15 mouse cellular contexts compared by ENCODE assay signal in genomic region chr13:55371007-55371681, GRCm38 (mm10). TPM values are rescaled to one million over a fixed set of nuclear protein-coding genes. Genes with fewer than 3 reads are reported as not detected.
DNase-seq lines count a peak whose midpoint lies in the region; ATAC-seq and TF ChIP-seq lines count a peak whose summit lies in the region.
"Had no signal": no experiment of that assay in that cellular context is flagged by ENCODE, and none has a peak within 500 bp of the region (broad histone marks: within the 10 kb centered on the region; RNA-seq: fewer than 3 reads in every experiment).

No protein-coding gene starts in this region.

- TF ChIP-seq CTCF in thymus, adult 2 months (IDR thresholded peaks at IDR 0.05; ENCODE audit: borderline replicate concordance, control insufficient read depth, extremely low read depth, insufficient read depth, low read length, poor library complexity) = no peak

- H3K9ac ChIP-seq in hindbrain, embryonic 11.5 days (ENCODE audit: low read depth, low read length) = no peak overlapping the region
- H3K9ac ChIP-seq: neural tube, embryonic 12.5 days had no signal

- no peaks in the 10 kb centered on the region for H3K9me3 ChIP-seq in hindbrain, embryonic 10.5 days
- H3K9me3 ChIP-seq in hindbrain, embryonic 11.5 days (ENCODE audit: control insufficient read depth, low read length) = no peaks in the 10 kb centered on the region
- H3K9me3 ChIP-seq: forebrain, embryonic 10.5 days; megakaryocyte, embryonic 14.5 days; neural tube, embryonic 12.5 days had no signal

- ATAC-seq in hindbrain, embryonic 11.5 days (ENCODE audit: low FRiP score) = no peak
- no peak for ATAC-seq in monocyte, adult 5-6 weeks (replicated peaks; ENCODE audit: insufficient number of reproducible peaks, low FRiP score, low TSS enrichment, poor library complexity, severe bottlenecking)

- TF ChIP-seq POLR2A in thymus, adult 2 months (IDR thresholded peaks at IDR 0.05; ENCODE audit: control insufficient read depth, extremely low read depth, insufficient read depth, low read length, poor library complexity) = no peak

- WGBS in hindbrain, embryonic 10.5 days = 68% methylated on average over 8 of the region's 8 CpGs
- WGBS in hindbrain, embryonic 11.5 days = 71% methylated on average over 8 of the region's 8 CpGs
- 78% methylated on average over 8 of the region's 8 CpGs for WGBS in thymus, adult 2 months

- H3K36me3 ChIP-seq in hindbrain, embryonic 10.5 days = no peaks in the 10 kb centered on the region
- no peaks in the 10 kb centered on the region for H3K36me3 ChIP-seq in hindbrain, embryonic 11.5 days (ENCODE audit: control insufficient read depth, insufficient read depth, low read length)
- H3K36me3 ChIP-seq in thymus, adult 2 months (ENCODE audit: control insufficient read depth, insufficient read depth, low read length) = no peaks in the 10 kb centered on the region
- H3K36me3 ChIP-seq: forebrain, embryonic 10.5 days; neural tube, embryonic 12.5 days had no signal

- peak; percentile 39 for DNase-seq in cerebellum, adult 9-10 months
- no peak for DNase-seq in cerebellum, adult 11 months
- DNase-seq in hindbrain, embryonic 10.5 days (ENCODE audit: low spot score) = no peak
- DNase-seq in hindbrain, embryonic 11.5 days (ENCODE audit: low spot score) = no peak
- DNase-seq in thymus, adult 2 months = peak; percentile 37
- DNase-seq in thymus, adult 18-20 months = no peak
- peak; percentile 35 for DNase-seq in thymus, postnatal 25 days
- DNase-seq: right cerebral cortex, postnatal 25 days had no signal

- H3K4me3 ChIP-seq in hindbrain, embryonic 10.5 days = no peak overlapping the region
- H3K4me3 ChIP-seq in hindbrain, embryonic 11.5 days (ENCODE audit: low read depth, low read length) = no peak overlapping the region
- H3K4me3 ChIP-seq in thymus, adult 2 months (ENCODE audit: control insufficient read depth, insufficient read depth, low read length) = peak overlapping the region; percentile 38
- H3K4me3 ChIP-seq: forebrain, embryonic 10.5 days; neural tube, embryonic 12.5 days had no signal

- peaks cover 13% of the 10 kb centered on the region for H3K4me1 ChIP-seq in hindbrain, embryonic 10.5 days (replicated peaks)
- no peaks in the 10 kb centered on the region for H3K4me1 ChIP-seq in hindbrain, embryonic 11.5 days (replicated peaks; ENCODE audit: control insufficient read depth, insufficient read depth, low read length)
- peaks cover 54% of the 10 kb centered on the region for H3K4me1 ChIP-seq in thymus, adult 2 months (replicated peaks; ENCODE audit: control insufficient read depth, insufficient read depth, low read length)
- H3K4me1 ChIP-seq: forebrain, embryonic 10.5 days; neural tube, embryonic 12.5 days had no signal

- H3K27ac ChIP-seq in hindbrain, embryonic 10.5 days = peak overlapping the region; percentile 40; the same call in 1 of the 2 replicates
- H3K27ac ChIP-seq in hindbrain, embryonic 11.5 days (ENCODE audit: low read depth, low read length) = no peak overlapping the region
- peak overlapping the region; percentile 8; the same call in 1 of the 2 replicates for H3K27ac ChIP-seq in thymus, adult 2 months (ENCODE audit: control insufficient read depth, insufficient read depth, low read length)
- H3K27ac ChIP-seq: forebrain, embryonic 10.5 days; neural tube, embryonic 12.5 days had no signal

- no peak overlapping the region for H3K4me2 ChIP-seq in hindbrain, embryonic 11.5 days (replicated peaks; ENCODE audit: low read depth, low read length)
- H3K4me2 ChIP-seq: neural tube, embryonic 12.5 days had no signal

- peaks cover 34% of the 10 kb centered on the region for H3K27me3 ChIP-seq in hindbrain, embryonic 10.5 days (ENCODE audit: insufficient read depth, poor library complexity, severe bottlenecking)
- peaks cover 3% of the 10 kb centered on the region; the same call in 1 of the 2 replicates for H3K27me3 ChIP-seq in hindbrain, embryonic 11.5 days (ENCODE audit: control insufficient read depth, insufficient read depth, low read length)
- H3K27me3 ChIP-seq in thymus, adult 2 months (ENCODE audit: control insufficient read depth, insufficient read depth, low read length) = no peaks in the 10 kb centered on the region

RNA-seq across cellular contexts. Expression of gene Rgs14, which starts 1.6 kb away (rescaled TPM):
- 0.44 and 0.68 TPM in 2 replicates for polyA plus RNA-seq in hindbrain, embryonic 10.5 days (2016; fragmentation: Nextera tagmentation; extraction: Ambion mirVana)
- 0.42 and 0.48 TPM in 2 replicates for polyA plus RNA-seq in hindbrain, embryonic 11.5 days (2014; fragmentation: Nextera tagmentation; extraction: Ambion mirVana)
- polyA plus RNA-seq in thymus, adult 2 months (2012; rRNA removed) = 179 and 220 TPM in 2 replicates
- total RNA-seq in monocyte, adult 5-6 weeks (2017) = 21.8 to 43.9 TPM (median 40.8 TPM) in 3 replicates

RNA-seq across cellular contexts. Expression of gene Lman2, which starts 8.6 kb away (rescaled TPM):
- polyA plus RNA-seq in hindbrain, embryonic 10.5 days (2016; fragmentation: Nextera tagmentation; extraction: Ambion mirVana) = 95.2 and 107 TPM in 2 replicates
- polyA plus RNA-seq in hindbrain, embryonic 11.5 days (2014; fragmentation: Nextera tagmentation; extraction: Ambion mirVana) = 64.8 and 77.3 TPM in 2 replicates
- polyA plus RNA-seq in thymus, adult 2 months (2012; rRNA removed) = 134 and 139 TPM in 2 replicates
- 85.3 to 97.5 TPM (median 91.3 TPM) in 3 replicates for total RNA-seq in monocyte, adult 5-6 weeks (2017)

RNA-seq across cellular contexts. Expression of gene Slc34a1, which starts 26.8 kb away (rescaled TPM):
- 0.22 TPM in 1 of 2 replicates, not detected in the other for polyA plus RNA-seq in hindbrain, embryonic 10.5 days (2016; fragmentation: Nextera tagmentation; extraction: Ambion mirVana)
- not detected in 2 replicates for polyA plus RNA-seq in hindbrain, embryonic 11.5 days (2014; fragmentation: Nextera tagmentation; extraction: Ambion mirVana)
- polyA plus RNA-seq in thymus, adult 2 months (2012; rRNA removed) = 0.83 and 6.0 TPM in 2 replicates
- not detected in 3 replicates for total RNA-seq in monocyte, adult 5-6 weeks (2017)
- total RNA-seq: granulocyte monocyte progenitor cell, adult 5-6 weeks; MEL had no signal
- polyA plus RNA-seq: forebrain, embryonic 10.5 days; limb, embryonic 14.5 days had no signal

RNA-seq across cellular contexts. Expression of gene Mxd3, which starts 41.5 kb away (rescaled TPM):
- polyA plus RNA-seq in hindbrain, embryonic 10.5 days (2016; fragmentation: Nextera tagmentation; extraction: Ambion mirVana) = 25.2 and 33.7 TPM in 2 replicates
- 28.4 and 30.5 TPM in 2 replicates for polyA plus RNA-seq in hindbrain, embryonic 11.5 days (2014; fragmentation: Nextera tagmentation; extraction: Ambion mirVana)
- polyA plus RNA-seq in thymus, adult 2 months (2012; rRNA removed) = 122 and 153 TPM in 2 replicates
- 1.3 to 2.0 TPM (median 1.4 TPM) in 3 replicates for total RNA-seq in monocyte, adult 5-6 weeks (2017)

RNA-seq across cellular contexts. Expression of gene Pfn3, which starts 43.9 kb away (rescaled TPM):
- polyA plus RNA-seq in hindbrain, embryonic 10.5 days (2016; fragmentation: Nextera tagmentation; extraction: Ambion mirVana) = not detected in 2 replicates
- not detected in 2 replicates for polyA plus RNA-seq in hindbrain, embryonic 11.5 days (2014; fragmentation: Nextera tagmentation; extraction: Ambion mirVana)
- polyA plus RNA-seq in thymus, adult 2 months (2012; rRNA removed) = not detected in 2 replicates
- not detected in 3 replicates for total RNA-seq in monocyte, adult 5-6 weeks (2017)
- total RNA-seq: granulocyte monocyte progenitor cell, adult 5-6 weeks; MEL had no signal
- polyA plus RNA-seq: forebrain, embryonic 10.5 days; neural tube, embryonic 12.5 days had no signal

Comparison
In these comparisons a context has a peak if more than half of its experiments do, and no peak if none do; other contexts are left out.
1. DNase-seq: peak in cerebellum, adult 9-10 months (single experiment), thymus, adult 2 months (single experiment) and thymus, postnatal 25 days (single experiment); none in cerebellum, adult 11 months (single experiment), hindbrain, embryonic 10.5 days (single experiment), hindbrain, embryonic 11.5 days (single experiment) and thymus, adult 18-20 months (0 of 2).
2. RNA of gene Rgs14, which starts 1.6 kb away (polyA plus RNA-seq): 179 to 220 TPM in thymus, adult 2 months; 0.44 to 0.68 TPM in hindbrain, embryonic 10.5 days and 0.42 to 0.48 TPM in hindbrain, embryonic 11.5 days; every median in the first group is over 100 times any median in the second.